Mouse (Mus musculus) ES-CJ7 (cell line): ENCODE results near the gene Med23.
A peak's percentile ranks its signal among the peaks of the same experiment; 100 is the strongest.

Source experiments
- DNase-seq: peaks from one replicate; pipeline ENCODE4 v3.0.0; 2011; ENCODE audit warnings: low read depth, low spot score

The Med23 gene

DNA sequence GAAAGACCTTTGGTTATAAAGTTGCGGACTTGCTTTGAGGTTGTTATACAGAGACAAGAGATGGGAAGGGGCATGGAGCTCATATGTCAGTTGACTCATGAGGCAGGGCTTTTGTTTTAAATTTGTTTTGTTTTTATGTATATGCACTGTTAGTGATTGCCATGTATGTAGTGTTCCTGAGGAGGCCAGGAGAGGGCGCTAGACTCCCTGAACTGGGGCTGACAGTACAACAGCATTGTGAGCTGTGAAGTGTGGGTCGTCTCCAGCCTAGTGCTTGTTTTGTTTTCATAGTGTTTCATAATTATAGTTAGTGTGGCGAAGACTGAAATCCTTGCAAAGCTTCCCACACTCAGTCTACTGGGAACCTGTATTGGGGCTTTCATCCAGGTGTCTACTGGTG is 3.8 kb downstream of the Med23 start:
- peak; percentile 44 for DNase-seq

DNA sequence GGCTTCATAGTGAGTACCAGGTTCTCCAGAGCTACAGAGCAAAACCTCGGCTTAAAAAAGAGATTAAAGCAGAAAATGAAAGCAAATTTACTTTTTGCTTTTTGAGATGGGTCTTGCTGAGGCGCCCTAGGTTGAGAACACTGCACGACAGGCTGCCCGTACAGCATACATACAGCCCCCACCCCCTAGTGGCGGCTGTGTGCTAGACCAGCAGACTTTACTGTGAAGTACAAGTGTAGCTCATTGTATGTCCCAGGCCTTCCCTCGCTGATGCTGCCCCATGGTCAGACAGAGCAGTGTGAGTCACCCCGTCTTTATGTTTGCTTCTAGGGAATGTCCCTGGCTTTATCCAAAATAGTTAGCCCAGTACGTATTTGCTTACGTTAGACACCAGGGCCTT is 16.2 kb downstream of the Med23 start:
- DNase-seq: peak; percentile 75

DNA sequence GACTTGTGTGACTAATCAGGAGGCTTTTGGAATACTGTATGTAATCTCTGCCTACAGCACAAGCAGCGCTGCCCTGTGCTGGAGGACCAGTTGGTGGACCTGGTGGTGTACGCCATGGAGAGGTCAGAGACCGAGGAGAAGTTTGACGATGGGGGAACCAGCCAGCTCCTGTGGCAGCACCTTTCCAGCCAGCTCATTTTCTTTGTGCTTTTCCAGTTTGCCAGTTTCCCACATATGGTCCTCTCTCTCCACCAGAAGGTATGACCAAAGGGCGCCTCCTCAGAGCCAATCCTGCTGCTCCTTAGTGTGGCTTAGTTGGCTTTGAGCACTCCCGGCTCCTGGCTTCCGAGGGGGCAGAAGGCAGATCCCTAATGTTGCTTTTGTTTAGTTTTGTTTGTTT is 18.6 kb downstream of the Med23 start:
- no peak for DNase-seq

- peak; percentile 34 for DNase-seq
Observed at GRCm38 (mm10) chr10:24895927-24896326, 26.1 kb downstream of the Med23 start.

GRCm38 (mm10) chr10:24905627-24906026 is 35.8 kb downstream of the Med23 start:
- no peak for DNase-seq

GRCm38 (mm10) chr10:24911199-24911598 is 41.4 kb downstream of the Med23 start:
- no peak for DNase-seq

GRCm38 (mm10) chr10:24912576-24912975 is 42.8 kb downstream of the Med23 start:
- DNase-seq: no peak

DNA sequence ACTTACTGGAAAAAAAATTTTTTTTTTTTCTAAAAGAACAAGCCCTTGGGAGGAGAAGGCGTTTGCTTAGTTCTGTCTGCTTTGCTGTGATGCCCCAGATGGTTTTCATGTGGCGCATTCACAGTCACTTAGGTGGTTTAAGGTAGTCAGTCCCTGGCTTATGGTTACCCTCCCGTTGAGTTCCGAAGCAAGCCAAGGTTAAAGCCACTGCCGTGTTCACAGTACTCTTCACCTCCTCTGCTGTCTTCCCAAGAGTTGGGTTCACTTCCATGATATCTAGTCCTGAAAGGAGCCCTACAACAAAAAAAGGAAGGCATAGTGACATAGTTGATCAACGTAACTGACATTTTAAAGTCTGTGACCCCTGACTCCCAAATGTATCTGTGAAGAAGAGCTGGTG is 45.7 kb downstream of the Med23 start:
- no peak for DNase-seq

- DNase-seq: no peak
Observed at GRCm38 (mm10) chr10:24922977-24923376, 53.2 kb downstream of the Med23 start.

- DNase-seq: no peak
Observed at GRCm38 (mm10) chr10:24924296-24924695, 54.5 kb downstream of the Med23 start.

- DNase-seq: no peak
Observed at GRCm38 (mm10) chr10:24926380-24926779, 56.6 kb downstream of the Med23 start.

GRCm38 (mm10) chr10:24926962-24927720 is 57.4 kb downstream of the Med23 start, which contains the start of gene Arg1:
TSS of gene Arg1 (minus strand) at chr10:24927484.
- DNase-seq: no peak

GRCm38 (mm10) chr10:24928072-24928471 is 58.3 kb downstream of the Med23 start:
- no peak for DNase-seq

DNA sequence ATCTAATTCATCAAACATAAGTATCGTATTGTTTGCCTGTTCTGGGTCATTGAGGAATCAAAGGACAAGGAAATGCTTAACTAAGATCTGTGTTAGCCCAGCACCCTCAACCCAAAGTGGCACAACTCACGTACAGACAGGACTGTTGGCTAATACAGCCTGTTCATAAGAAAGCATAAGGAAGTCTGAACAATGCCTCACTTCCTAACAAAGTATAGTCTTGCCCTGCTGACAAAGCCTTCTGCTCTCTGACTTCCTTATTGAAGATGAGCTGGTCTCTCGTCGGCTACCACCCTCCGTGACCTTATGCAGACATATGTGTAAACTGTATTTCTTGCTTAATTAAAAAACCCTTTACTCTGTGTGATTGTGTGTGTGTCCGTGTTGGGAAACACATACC is 60.4 kb downstream of the Med23 start:
- DNase-seq: no peak

DNA sequence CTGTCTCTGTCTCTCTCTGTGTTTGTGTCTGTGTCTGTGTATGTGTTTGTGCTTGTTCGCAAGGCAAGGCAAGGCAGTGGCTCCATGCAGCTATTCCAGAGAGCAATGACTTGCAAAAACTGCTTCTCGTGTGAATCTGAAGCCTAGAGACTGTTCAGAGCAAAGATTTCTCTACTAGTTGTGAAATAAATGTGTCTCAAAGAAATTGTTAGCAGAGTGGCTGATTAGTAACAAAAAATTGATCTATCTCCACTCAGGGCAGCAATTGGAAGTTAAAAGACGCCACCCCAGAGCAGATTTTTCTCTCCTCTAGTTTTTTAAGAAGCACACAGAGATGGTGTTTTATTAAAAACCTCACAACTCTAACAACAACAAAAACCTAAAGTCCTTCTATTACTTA is 78.1 kb downstream of the Med23 start:
- no peak for DNase-seq

DNA sequence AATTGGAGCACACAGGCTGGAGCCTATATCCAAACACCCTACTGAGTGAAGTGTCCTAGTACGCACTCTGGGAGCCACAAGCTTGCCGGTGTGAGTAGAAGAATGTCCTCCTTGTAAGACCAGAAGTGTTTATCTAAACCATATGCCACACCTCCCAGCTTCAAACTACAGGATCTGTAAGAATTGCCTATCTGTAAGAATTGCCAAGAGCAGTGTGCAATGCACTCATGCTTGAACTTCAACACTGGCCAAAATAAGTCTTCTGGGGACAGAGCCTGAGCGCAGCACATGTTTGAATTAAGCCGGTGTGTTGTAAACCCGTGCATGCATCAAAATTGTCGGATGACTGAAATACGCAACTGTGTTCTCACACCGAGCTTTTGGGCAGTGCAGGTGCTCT is 78.5 kb downstream of the Med23 start:
- DNase-seq: no peak

- DNase-seq: no peak
Observed at GRCm38 (mm10) chr10:24950223-24950622, 80.4 kb downstream of the Med23 start.

GRCm38 (mm10) chr10:24951575-24951974 is 81.8 kb downstream of the Med23 start:
- DNase-seq: no peak

DNA sequence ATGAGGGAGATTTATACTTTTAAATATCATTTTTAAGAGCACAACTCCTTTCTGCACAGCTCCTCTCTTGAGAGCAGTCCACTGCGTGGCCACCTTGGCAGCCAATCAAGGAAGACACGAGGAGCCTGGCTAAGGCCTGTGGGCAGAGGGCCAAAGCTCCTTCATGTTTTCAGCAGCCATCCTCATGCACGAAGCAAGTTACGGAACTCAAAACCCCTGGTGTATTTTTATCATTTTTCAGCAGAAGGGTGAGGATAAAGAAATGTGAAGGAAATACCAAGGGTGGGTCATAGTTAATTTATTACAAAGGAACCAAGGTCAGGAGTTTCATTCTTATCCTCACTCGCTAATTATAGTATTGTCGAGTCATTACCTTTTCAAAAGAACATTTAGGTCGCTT is 82.8 kb downstream of the Med23 start:
- no peak for DNase-seq

GRCm38 (mm10) chr10:24953876-24954275 is 84.1 kb downstream of the Med23 start:
- DNase-seq: no peak

DNA sequence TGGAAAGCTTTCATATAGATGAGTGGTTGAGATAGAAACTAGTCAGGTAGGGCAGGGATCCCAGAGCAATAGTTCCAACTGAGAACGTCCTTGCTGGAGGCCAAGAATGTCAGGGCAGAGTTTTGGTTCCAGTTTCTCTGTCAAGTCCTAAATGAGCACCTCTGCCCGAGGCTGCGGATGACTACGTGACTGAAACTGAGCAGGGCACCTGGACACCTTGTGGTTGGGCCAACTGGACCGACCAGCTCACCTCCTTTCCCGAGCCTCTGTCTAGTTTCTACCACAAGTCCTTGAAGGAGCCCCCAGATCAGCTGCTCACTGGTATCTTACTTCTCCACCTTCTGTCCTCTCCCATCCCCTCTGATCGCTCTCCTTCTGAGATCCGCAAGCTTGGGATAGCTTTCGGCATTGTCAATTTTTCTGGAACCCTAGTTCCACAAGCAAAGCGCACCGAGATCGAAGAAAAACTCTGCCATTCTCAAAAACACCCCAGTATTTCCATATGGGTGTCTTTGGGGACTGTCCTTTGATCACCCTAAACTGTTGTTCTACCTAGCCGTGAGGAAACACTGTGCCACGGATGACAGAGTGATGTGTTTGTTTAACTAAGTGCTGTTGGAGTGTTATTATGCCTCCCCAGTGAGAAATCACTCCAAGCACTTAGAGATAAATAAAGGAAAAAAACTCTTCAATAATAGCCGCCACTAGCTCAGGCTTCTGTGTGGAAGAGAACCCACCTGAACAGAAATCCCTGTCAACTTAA is 88.7 kb downstream of the Med23 start:
- no peak for DNase-seq

- DNase-seq: no peak
Observed at GRCm38 (mm10) chr10:24959043-24959916, 89.5 kb downstream of the Med23 start.
